Mouse (Mus musculus) MEL-GATA-1-ER (cell line): ENCODE data around the gene Tnfaip3.

ENCODE experiments used
- DNase-seq: peaks from one replicate; pipeline ENCODE4 v3.0.0-alpha.2; 2012; ENCODE audit warnings: low read depth; ENCODE audit errors: extremely low read depth

The Tnfaip3 gene

DNA sequence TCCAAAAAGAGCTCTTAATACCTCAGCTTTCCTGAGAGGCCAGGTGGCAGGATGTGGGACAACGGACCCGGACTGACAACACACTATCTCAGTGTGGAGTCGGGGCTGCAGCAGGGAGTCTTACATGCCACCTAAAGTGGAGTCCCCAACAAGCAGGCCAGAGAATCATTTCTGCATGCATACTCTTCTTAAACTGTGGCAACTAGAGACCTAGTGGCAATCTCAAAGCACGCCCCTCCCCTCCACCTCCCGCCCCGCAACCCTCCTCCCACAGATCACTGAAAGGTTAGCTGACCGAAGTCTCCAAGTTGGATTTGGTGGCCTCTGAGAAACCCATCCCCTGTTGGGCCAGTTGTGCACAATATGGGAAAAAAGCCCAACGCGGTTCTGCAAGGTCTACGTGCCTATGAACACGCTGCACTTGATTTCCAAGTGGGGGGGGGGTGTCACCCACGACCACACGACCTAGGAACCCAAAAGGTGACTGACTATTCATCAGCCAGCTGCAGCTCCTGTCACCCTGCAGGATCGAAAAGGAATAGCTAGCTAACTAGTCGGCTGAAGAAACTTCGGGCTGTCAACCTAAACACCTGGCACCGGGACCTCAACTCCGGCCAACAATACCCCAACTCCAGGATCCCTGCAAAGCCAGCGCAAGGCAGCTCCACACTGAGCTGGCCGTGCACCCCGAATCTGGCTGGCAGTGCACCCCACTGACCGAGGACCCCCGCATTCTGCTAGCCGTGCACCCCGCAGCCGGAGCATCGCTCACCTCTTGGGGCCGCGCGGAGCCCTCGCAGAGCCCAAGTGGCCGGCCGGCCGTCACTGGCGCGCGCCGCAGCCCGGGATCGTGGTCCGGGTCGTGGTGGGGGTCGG, 838 bp downstream of the Tnfaip3 start:
- peak; percentile 26 for DNase-seq

DNA sequence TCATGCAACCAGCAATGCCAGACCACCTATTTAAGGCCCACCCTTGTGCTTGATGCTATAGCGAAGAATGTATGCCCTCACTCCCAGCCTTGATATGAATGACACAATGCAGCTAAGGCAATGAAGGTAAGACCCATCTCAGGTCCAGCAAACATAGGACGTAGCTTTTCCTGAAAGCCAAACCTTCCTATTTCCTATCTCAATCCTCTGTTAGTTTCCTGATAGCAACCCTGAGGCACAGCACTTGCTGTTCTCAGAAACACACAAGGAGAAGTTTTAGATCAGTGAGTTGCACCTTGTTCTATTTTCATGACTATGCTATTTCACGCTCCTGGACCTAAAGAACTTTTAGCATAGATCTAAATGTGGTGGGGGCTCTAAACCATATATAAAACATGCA, 2.1 kb downstream of the Tnfaip3 start:
- no peak for DNase-seq

DNA sequence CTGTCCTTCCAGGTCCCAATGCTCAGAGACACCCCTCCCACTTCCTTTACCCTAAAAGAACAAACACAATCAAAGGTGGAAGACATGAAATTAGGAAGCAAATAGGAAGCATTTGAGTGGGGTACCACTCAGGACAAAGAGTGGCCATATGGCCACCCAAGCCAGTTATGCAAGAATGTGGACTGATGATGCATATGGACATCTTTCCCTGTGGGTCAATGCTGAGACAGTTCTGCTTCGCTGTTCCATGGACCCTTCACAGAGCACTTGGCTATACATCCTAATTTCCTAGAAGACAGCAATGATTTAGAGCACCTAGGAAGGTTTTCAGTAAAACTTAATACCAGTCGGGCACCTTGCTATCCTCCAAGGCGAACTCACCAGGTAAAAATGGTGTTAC, 2.8 kb downstream of the Tnfaip3 start:
- DNase-seq = no peak

DNA sequence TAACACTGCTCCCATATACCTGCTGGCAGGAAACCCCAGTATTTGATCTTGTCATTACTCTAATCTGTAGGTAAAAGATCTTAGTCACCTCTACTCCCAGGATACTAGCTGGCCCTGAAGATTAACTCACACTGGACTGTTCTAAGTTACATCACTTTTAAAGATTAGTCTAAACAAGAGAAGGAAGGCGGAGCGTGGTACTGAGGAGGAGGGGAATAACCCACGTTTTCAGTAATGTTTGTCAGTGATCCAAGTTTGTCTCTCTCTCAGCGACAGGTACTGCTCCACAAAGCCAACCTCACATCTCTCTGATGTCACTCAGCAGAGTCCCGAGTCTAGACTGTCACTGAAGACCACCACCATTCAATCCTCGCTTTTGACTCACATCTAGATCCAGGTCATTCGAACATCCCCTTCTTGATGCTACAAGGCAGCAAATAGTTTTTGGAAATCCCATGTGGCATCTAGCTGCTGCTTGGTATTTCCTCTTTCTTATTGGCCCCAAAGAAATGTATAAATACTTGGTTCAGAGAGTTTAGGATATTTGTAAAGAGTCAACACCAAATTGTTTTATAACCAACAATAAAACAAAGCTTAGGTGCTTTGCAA, 3.5 kb downstream of the Tnfaip3 start:
- DNase-seq = no peak

DNA sequence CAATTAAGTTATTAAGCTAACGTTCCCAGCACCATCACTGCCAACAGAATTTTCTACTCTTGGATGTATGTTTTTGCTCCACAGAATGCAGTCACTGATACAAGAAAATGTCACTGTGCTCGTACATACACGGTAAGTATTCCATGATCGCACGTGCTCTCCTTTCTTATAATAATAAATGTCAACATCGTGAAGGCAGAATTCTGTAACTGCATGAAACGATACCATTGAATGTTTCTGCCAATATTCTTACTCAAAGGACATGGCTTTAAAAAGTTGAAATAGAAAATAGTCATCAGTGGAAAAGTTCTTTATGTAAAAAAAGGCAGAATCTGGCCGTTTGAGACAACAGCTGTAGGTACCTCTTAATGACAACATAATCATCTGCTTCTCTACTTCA, 5.0 kb downstream of the Tnfaip3 start:
- DNase-seq = no peak

DNA sequence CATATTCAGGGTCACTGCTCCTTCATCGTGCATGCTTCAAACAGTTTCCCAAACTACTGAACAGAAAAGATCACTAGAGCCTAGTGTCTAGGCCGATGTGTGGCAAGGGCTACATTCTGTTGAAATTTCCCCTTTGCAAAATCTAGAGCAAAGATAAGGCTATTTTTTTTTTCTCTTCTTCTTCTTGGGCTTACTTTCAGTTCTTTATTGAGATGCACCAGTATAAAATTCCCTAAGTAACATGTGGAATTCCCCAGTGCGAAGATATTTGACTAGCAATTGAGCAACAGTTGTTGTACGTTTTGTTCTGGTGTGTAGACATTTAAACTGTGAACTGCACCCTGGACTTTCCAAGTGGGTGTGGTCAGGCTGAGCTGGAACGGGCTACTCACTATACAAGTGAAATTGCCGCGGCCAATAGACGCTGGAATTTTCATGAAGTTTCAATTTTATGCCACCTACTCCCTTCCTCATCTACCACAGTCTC, 6.2 kb downstream of the Tnfaip3 start:
- no peak for DNase-seq

DNA sequence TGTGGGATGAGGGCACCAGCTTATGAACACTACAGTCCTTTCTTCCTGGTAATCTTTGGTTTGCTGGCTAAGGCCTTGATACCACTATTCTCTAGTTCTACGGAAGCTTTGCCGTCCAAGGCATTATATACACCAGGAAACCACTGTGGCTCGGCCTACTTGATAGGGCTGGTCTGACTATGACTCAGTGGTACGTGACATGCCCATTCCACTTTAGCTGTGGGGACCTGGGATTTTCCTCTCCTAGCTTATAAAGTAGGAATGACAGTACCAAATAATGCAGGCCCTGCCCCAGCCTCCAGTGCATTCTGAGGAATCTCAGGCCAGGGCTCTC, 6.9 kb downstream of the Tnfaip3 start:
- no peak for DNase-seq

DNA sequence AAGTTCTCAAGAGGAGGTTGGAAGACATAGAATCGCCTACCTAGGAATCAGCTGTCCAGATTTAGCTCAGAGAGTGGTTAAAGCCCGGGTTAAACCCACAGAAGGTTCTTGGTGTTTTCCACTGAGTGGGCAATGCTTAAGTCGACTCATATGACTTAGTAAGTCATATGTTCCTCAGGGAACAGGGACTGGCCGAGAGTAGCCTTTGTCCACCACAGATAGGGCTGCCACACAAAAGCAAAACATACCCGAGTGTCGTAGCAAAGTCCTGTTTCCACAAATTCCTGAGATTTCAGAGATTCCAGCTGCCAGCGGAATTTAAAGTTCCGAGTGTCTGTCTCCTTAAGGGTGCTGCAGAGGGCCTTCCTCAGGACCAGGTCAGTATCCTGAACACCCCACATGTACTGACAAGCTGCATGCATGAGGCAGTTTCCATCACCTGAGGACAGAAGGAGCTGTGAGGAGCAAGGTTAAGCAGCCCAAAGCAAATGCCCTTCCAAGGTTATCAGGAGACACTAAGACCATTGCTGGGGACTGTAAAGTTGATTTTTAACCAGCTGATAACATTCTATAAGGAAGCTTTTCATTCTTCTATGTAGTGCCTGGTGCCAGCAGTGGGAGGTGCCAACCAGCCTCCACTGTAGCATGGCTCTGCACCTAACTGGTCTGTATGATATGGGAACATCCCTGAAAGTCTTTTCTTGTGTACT, 7.4 kb downstream of the Tnfaip3 start:
- DNase-seq = no peak

DNA sequence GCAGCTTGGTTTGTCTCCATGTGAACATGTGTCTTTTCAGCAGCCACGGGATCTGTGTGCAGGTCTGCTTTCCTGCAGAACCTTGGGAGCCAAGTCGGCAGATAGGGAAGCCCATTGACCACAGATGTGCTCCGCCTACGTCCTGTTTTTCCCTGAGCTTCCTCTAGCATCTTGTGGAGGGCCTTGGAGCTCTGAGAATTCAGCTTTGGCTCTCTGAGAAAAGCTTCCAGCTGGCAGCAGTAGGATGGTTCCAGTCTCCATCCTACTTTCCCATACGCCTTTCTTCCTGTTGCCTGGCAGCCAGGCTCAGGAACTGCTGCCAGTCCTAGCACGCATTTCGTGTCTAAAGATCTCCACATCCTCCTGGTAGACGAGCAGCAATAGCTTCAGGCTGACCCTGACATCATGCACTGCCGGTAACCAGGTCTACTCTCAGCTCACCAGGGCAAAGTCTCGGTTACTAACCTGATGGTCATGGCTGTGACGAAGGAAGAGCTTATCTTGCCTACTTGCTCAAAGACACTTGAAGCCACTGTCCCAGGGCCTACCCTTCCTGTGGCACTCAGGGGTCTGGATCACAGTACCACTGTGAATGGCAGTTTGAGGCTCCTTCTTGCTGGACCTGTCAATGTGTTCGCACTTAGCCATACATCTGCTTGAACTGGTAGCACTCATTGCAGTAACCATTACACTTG, 13.2 kb downstream of the Tnfaip3 start:
- no peak for DNase-seq

DNA sequence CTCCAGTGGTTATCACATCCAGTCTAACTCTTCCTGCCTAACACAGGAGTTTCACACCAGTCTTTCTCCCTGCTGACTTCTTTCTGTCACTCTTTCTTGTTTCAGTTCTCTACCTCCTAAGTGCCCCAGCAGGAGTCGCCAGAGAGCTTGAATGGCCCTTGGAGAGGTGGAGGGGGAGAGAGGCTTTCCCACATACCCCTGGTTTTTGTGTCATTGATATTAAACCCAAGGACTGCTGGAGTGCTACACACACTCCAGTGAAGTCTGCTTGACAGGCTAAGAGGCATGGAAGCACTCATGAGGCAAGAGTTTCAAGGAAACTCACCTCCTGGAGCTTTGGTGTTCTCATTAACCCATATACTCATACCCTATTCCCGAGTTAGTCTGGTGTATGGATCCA, 16.0 kb downstream of the Tnfaip3 start:
- DNase-seq = no peak

DNA sequence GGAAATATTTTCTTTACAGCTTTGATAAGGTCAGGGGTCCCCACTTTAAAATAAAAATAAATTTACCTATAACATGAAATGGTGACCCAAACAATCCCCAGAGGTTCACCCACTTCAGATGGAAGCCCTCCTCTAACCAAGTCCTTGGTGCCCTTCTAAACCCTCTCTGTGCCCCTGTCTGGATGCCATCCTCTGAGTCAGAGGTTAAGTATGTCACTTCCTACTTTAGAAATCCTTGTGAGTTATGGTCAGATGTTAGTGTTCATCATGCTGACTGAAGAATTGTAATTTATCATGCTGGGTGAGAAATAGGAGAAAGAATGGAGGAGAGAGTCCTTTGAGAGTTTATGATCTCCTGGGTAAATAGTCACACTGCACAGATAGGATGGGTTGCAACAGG, 19.1 kb downstream of the Tnfaip3 start:
- DNase-seq = no peak

DNA sequence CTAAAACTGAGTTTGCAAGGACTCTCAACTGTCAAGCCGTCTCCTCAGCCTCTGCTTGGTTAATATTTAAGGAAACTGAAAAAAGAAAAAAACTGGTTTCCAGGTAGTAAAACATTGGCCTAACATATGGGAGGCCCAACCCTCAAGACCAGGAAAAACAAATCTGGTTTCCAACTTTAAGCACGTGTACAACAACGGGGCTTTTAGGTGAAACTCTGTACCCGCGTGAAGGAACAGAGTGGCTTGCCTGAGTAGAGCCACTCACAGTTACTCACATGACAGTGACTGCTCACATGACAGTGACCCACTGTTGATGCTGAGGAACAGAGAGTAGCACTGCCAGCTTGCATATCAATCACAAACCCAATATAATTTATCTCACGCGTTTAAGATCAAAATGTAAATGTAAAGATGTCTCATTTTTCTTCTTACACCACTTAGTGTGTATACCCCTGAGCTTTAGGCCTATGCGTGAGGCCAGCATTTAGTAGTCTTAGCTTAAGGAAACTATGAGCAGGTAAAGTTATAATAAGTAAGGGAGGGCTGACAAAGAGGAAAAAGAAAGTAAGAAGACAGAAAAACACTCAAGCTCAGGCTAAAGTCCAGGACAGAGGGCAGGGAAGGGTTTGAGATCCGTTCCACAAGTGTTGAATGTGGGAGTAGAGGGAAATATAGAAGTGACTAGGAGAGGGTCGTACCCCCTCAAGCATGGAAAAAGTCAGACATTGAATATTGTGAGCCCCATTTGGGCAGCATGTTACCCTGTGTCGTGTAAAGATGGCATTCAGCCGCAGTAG, 19.8 kb downstream of the Tnfaip3 start:
- no peak for DNase-seq

DNA sequence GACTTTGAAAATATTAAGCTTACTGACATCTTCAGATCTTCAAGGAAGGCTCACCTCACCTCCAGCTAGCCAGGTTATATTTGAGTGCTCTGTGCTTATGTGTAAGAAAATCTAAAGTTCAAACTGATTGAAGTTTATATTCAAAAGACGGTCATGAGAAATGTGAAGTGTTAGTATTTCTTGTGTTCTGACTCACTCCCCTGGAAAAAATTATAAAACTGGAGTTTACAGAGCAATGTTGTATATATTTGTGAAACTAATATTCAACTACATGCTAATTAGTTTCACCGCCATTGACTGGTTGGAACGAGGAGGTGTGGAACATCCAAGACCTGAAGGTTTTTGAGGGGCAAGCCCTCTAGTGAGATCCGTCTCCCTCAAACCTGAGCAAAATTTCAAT, 22.5 kb downstream of the Tnfaip3 start:
- DNase-seq = no peak

DNA sequence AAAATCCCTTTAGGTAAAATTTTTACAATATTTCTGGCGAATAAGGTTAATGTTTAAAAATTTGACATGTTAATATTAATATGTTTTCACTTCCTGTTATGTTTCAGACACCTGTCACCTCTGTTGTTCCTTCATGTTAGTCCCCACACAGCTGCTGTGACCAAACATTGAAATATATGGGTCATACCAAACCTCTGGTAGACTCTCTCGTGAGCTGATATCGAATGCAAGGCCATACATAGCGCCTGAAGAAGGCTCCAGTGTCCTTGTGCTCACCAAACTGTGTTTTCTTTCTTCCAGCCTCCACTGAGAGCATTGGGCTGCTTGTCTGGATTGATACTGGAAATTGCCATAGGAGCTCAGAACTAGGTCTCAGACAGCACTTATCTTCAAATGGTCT, 24.4 kb downstream of the Tnfaip3 start:
- DNase-seq = no peak

DNA sequence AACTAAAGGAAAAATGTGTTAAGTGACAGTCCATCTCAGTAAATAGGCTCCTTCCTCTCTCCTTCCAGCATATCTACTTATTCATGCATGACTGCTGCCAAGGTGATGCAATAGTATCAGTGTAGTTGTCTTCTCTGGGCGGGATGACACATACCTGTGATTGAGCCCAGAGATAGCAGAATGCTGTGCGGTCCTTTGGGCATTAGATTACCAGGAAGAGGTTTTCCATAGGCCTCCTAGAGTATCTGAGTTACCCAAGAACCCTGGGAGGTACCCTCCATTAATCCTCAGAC, 27.6 kb downstream of the Tnfaip3 start:
- no peak for DNase-seq

DNA sequence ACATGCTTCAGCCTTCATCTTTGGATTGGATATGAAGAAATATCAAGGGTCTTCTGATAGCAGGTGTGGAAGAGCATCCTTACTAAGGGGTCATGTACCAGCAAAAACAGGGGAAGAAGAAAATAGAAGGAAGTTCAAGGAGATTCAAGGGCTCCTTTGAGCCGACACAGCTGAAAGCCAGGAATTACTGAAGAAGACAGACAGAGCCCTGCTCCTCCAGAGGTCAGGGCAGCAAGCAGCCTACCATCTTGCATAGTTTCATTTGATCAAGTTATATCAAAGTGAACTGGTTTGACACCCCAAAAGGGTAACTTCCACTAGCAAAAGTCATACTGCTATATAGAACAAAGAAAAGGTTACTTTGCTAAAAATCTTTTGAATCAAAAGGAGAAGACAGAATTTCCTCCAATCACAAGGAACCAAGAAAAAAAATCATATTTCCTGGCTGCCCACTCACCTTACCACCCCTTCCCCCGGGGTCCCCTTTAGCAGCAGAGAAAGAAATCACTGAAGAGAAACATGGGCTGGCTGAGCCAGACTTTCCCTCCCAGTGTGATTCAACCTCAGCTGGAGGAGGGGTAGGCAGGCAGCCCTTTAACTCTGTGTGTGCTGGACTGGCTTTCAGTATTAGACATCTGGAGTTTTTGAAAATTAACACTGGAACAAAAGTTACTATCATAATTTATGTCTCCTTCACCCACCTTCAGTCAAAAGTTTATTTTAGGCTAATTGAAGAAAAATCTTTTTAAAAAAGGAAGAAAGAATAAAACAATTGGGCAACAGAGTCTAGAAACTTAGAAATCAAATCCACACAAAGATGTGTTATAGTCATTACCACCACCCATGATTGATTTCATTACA, 28.2 kb downstream of the Tnfaip3 start:
- DNase-seq = no peak

DNA sequence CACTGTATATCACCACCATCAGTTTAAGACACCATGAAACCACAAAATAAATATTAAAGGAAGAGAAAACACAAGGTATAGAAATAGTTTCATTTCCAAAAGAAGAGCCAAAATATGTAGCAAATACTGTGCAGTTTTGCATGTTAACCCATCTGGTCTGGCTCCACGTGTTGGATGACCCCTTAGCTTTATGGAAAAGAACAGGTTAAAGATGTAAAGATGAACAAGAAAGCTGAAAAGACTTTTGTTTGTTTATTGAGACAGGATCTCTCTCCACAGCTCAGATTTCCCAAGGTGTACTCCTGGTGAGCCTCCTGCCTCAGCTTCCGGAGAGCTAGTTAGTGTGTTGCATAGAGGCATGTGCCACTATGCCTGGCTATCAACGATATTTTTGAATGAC, 29.9 kb downstream of the Tnfaip3 start:
- no peak for DNase-seq

DNA sequence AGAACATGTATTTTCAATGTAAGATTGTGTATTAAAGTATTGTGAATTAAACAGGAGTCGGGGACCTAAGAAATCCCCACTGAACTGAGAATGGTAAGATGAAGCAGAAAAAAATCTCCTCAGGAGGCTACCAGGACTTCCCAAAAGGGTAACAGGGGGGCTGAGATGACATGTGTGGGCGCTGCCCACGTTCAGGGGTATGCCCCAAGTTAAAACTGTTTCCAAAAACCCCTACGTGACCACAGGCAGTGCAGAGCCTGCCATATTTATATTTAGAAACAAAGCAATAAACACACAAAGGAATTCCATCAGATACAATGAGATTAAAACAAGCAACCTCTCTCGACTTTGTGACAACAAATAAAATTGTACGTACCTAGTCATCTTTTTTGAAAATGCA, 31.9 kb downstream of the Tnfaip3 start:
- no peak for DNase-seq

DNA sequence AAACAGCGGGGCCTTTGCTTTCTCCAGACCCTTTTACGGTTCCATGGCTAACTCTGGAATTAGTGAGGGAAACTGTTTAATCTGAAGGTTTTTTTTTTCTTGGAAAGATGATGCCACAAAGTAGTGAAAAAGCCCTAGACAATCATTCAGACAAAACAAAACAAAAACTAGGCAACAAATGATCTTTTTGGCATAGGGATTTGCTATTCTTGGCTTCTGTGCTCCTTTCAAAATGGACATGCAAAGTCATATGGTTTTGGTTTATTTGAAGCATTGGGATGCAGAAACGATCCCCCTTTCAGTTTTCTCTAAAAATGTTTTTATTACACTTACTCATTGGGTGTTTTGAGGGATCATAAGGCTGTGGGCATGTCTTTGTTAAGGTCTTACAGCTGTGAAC, 41.0 kb downstream of the Tnfaip3 start:
- DNase-seq = no peak

DNA sequence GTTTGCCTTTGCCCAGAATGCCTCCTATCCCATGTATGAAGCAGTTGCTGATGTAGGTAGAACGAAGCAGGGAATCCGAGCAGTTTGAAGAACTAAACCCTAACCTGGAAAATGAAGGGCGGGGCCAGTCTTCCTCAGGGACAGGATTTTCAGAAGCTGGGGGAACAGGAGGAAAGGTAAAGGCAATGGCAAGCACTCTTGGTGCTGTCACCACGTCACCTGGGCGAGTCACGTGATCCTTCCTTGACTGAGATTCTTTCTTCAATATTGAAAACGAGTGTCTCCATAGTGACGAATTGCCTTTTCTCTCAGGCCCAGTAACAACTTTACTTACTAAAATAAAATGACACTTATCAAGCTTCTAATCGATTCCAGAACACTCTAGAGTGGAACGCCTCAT, 48.6 kb downstream of the Tnfaip3 start:
- DNase-seq = no peak
